Mouse (Mus musculus): Measurements from ENCODE around the gene Lingo3.

- no peak for TF ChIP-seq TAL1 (IDR thresholded peaks at IDR 0.05; ENCODE audit: low read length)
- TF ChIP-seq GATA1 (IDR thresholded peaks at IDR 0.05; ENCODE audit: low read length): no peak
Measured at GRCm38 (mm10) chr10:80827063-80827869, 16.6 kb downstream of the Lingo3 start.

All from erythroblast, embryonic 14.5 days (primary cell).